Mouse (Mus musculus) kidney, postnatal 0 days (tissue): ENCODE data around the gene Rnf135. TPM values are rescaled to one million over a fixed set of nuclear protein-coding genes. Genes with fewer than 3 reads are reported as not detected.

Experiments
- ATAC-seq: fragments of 200-750 bp; cut with Nextera tagmentation; replicated peaks from 2 replicates; pipeline ENCODE4 v1.8.0; 2017; ENCODE audit warnings: low read depth, moderate number of reproducible peaks, moderate TSS enrichment, moderate library complexity; ENCODE audit not compliant: low FRiP score
- DNase-seq: peaks from one replicate; pipeline ENCODE4 v3.0.0-alpha.2; 2016; ENCODE audit warnings: low spot score
- H3K27ac ChIP-seq: fragments of 300-500 bp; sonication (generic); 2 replicates; pipeline ENCODE4 v1.5.1; 2014; ENCODE audit warnings: mild to moderate bottlenecking
- H3K27me3 ChIP-seq: fragments of 300-500 bp; sonication (generic); 2 replicates; pipeline ENCODE4 v1.6.1; 2014; ENCODE audit warnings: low read length, mixed read lengths; ENCODE audit not compliant: insufficient read depth
- H3K36me3 ChIP-seq: fragments of 300-500 bp; sonication (generic); 2 replicates; pipeline ENCODE4 v1.6.1; 2014; ENCODE audit warnings: low read length, mixed read lengths; ENCODE audit not compliant: insufficient read depth
- H3K4me1 ChIP-seq: fragments of 300-500 bp; sonication (generic); replicated peaks from 2 replicates; pipeline ENCODE4 v1.6.1; 2014; ENCODE audit warnings: antibody characterized with exemption, low read length, mixed read lengths; ENCODE audit not compliant: insufficient read depth
- H3K4me2 ChIP-seq: fragments of 300-500 bp; sonication (generic); 2 replicates; pipeline ENCODE4 v1.6.1; 2014; ENCODE audit warnings: mild to moderate bottlenecking, low read length, moderate library complexity, mixed read lengths
- H3K4me3 ChIP-seq: fragments of 300-500 bp; sonication (generic); replicated peaks from 2 replicates; pipeline ENCODE4 v1.5.1; 2014; ENCODE audit warnings: low read depth, low read length
- H3K9ac ChIP-seq: fragments of 300-500 bp; sonication (generic); 2 replicates; pipeline ENCODE4 v1.6.1; 2014; ENCODE audit warnings: low read depth, low read length
- H3K9me3 ChIP-seq: fragments of 300-500 bp; sonication (generic); replicated peaks from 2 replicates; pipeline ENCODE4 v1.6.1; 2016; ENCODE audit warnings: low read length, inconsistent platforms, mixed read lengths
- CTCF ChIP-seq: IDR thresholded peaks from 2 replicates; pipeline ENCODE4 v1.5.1; 2016; ENCODE audit warnings: antibody characterized with exemption, low read depth, mild to moderate bottlenecking, moderate library complexity
- WGBS: fragments of 180-500 bp; shearing (Covaris S2); extraction: QIAGEN DNeasy Blood & Tissue Kit; methylation state at CpG from one replicate; pipeline ENCODE4 v1.1.7; 2014; 5-methylcytosine and 5-hydroxymethylcytosine counted together
- polyA plus RNA-seq: library from polyadenylated mRNA; unstranded; fragments of >200 nt; fragmentation: Nextera tagmentation; extraction: Ambion mirVana; gene quantifications from 2 replicates; pipeline ENCODE4 v1.2.1, GENCODE M21; 2015

Gene Rnf135
- polyA plus RNA-seq, 1 experiment from 2014 or later: 12.9 TPM

- Histone ChIP-seq H3K9me3 (no peaks in the 10 kb centered on the region), H3K4me2 (no peak overlapping the region), H3K27me3 (no peaks in the 10 kb centered on the region), H3K9ac (no peak overlapping the region), H3K4me3 (no peak overlapping the region), H3K4me1 (no peaks in the 10 kb centered on the region), H3K36me3 (no peaks in the 10 kb centered on the region), H3K27ac (no peak overlapping the region)
- ATAC-seq (no peak), DNase-seq (no peak)
- 81% methylated on average over 3 of the region's 3 CpGs for WGBS
- no peak for TF ChIP-seq CTCF
Observed at GRCm38 (mm10) chr11:80169629-80170028, 14.0 kb upstream of the Rnf135 start.

DNA sequence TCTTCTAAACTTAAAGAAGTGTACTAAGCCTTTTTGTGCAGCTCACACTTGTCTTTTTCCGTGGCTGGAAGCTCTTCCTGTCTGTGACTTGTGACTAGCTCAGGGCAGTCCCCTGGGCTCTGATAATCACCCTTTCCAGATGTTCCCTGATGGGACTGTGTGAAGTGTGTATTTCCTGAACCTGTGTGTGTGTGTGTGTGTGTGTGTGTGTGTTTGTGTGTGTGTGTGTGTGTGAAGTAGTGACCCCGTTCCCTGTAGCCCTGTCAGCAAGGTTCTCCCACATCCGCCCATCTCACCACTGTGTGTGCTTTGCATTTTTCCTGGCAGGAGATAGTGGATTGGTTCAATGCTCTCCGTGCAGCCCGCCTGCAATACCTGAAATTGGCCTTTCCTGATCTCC is 13.3 kb upstream of the Rnf135 start:
- H3K4me2 ChIP-seq: no peak overlapping the region
- no peak overlapping the region for H3K4me3 ChIP-seq
- DNase-seq (no peak), ATAC-seq (no peak)
- H3K27me3 ChIP-seq: no peaks in the 10 kb centered on the region
- H3K36me3 ChIP-seq: no peaks in the 10 kb centered on the region
- H3K27ac ChIP-seq: no peak overlapping the region
- no peaks in the 10 kb centered on the region for H3K9me3 ChIP-seq
- H3K4me1 ChIP-seq: no peaks in the 10 kb centered on the region
- WGBS: 59% methylated on average over 5 of the region's 5 CpGs
- no peak for TF ChIP-seq CTCF
- no peak overlapping the region for H3K9ac ChIP-seq

GRCm38 (mm10) chr11:80171884-80172283 is 11.8 kb upstream of the Rnf135 start:
- Histone ChIP-seq H3K4me1 (no peaks in the 10 kb centered on the region), H3K9me3 (no peaks in the 10 kb centered on the region), H3K27me3 (no peaks in the 10 kb centered on the region), H3K9ac (no peak overlapping the region), H3K27ac (no peak overlapping the region), H3K36me3 (no peaks in the 10 kb centered on the region), H3K4me3 (no peak overlapping the region), H3K4me2 (no peak overlapping the region)
- no peak for TF ChIP-seq CTCF
- peak; percentile 80 for ATAC-seq
- no peak for DNase-seq
- WGBS: 65% methylated on average over 4 of the region's 4 CpGs

- WGBS: 75% methylated on average over 11 of the region's 11 CpGs
- Histone ChIP-seq H3K27ac (no peak overlapping the region), H3K4me1 (no peaks in the 10 kb centered on the region), H3K36me3 (no peaks in the 10 kb centered on the region), H3K4me2 (no peak overlapping the region), H3K9ac (no peak overlapping the region), H3K27me3 (no peaks in the 10 kb centered on the region), H3K9me3 (no peaks in the 10 kb centered on the region), H3K4me3 (no peak overlapping the region)
- DNase-seq (no peak), ATAC-seq (no peak)
- no peak for TF ChIP-seq CTCF
Observed at GRCm38 (mm10) chr11:80173963-80174670, 9.5 kb upstream of the Rnf135 start.

- no peak overlapping the region for H3K4me2 ChIP-seq
- H3K4me1 ChIP-seq: no peaks in the 10 kb centered on the region
- DNase-seq (peak; percentile 41), ATAC-seq (0 out of 2 replicates have a peak, but pooled peaks have one; percentile 10)
- no peak overlapping the region for H3K9ac ChIP-seq
- no peaks in the 10 kb centered on the region for H3K27me3 ChIP-seq
- no peak overlapping the region for H3K4me3 ChIP-seq
- no peaks in the 10 kb centered on the region for H3K9me3 ChIP-seq
- TF ChIP-seq CTCF: no peak
- H3K36me3 ChIP-seq: no peaks in the 10 kb centered on the region
- WGBS: 76% methylated on average over 11 of the region's 11 CpGs
- H3K27ac ChIP-seq: no peak overlapping the region
Observed at GRCm38 (mm10) chr11:80176911-80177895, 6.4 kb upstream of the Rnf135 start.

DNA sequence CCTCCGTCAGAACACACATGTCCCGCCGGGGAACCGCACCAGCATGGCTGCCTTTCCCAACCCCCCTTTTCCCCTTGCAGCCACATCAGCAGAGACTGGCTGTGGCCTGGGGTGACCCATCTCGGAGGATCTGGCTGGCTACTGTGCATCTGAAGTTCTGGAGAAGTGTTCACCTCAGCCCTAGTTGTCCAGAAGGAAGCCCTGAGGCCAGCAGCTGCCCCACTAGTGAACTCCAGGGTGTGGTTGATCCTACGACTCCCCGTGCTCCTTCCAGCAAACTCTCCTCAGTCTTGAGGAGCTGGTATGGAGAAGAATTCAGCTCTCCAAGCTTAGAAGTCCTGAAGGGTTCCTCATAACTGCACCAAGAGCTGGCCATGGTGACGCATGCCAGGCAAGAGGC is 5.3 kb upstream of the Rnf135 start:
- no peak for TF ChIP-seq CTCF
- H3K4me1 ChIP-seq: no peaks in the 10 kb centered on the region

More for the DNA sequence above, 5.3 kb upstream of the Rnf135 start:
- Histone ChIP-seq H3K27me3 (no peaks in the 10 kb centered on the region), H3K4me2 (no peak overlapping the region), H3K36me3 (no peaks in the 10 kb centered on the region), H3K9me3 (no peaks in the 10 kb centered on the region), H3K27ac (no peak overlapping the region), H3K4me3 (no peak overlapping the region), H3K9ac (no peak overlapping the region)
- DNase-seq (no peak), ATAC-seq (no peak)
- 83% methylated on average over 8 of the region's 8 CpGs for WGBS
